Comparison of ENCODE assay signal across 9 mouse cellular contexts in genomic region chr9:75414204-75414603, GRCm38 (mm10). TPM values are rescaled to one million over a fixed set of nuclear protein-coding genes. Genes with fewer than 3 reads are reported as not detected.
A peak's percentile ranks its signal among the peaks of the same experiment; 100 is the strongest.
DNase-seq lines count a peak whose midpoint lies in the region; ATAC-seq lines count a peak whose summit lies in the region.
"Had no signal": no experiment of that assay in that cellular context is flagged by ENCODE, and none has a peak within 500 bp of the region (broad histone marks: within the 10 kb centered on the region; RNA-seq: fewer than 3 reads in every experiment).

No protein-coding gene starts in this region.

- DNase-seq in 416B (ENCODE audit: low read depth): peak; percentile 72
- DNase-seq in spleen, postnatal 4 days (ENCODE audit: low spot score in 2 of 2): peak; percentile 45 to 75
- DNase-seq in heart, adult 8-10 months (ENCODE audit: low spot score): no peak
- DNase-seq in heart, adult 11 months: no peak
- no peak for DNase-seq in cerebellum, postnatal 25 days
- DNase-seq: layer of hippocampus, adult 9-11 months had no signal

- peak; percentile 66 for ATAC-seq in CD4-positive, CD25-positive, alpha-beta regulatory T cell, adult 4 months
- ATAC-seq in hematopoietic stem cell, adult 5-6 weeks (replicated peaks in 1 of 2; ENCODE audit: insufficient read depth in 1 of 2, low FRiP score in 2 of 2, low TSS enrichment in 1 of 2, low read depth in 1 of 2, poor library complexity in 2 of 2, severe bottlenecking in 2 of 2): peak; percentile 54 to 67; a peak in 3 of 4 replicates
- ATAC-seq: forebrain, embryonic 14.5 days had no signal

RNA-seq across cellular contexts. Expression of gene Mapk6, which starts 4.4 kb away (rescaled TPM):
- 10 to 100 TPM; 31.1 to 45.6 TPM for polyA plus RNA-seq in CD4-positive, CD25-positive, alpha-beta regulatory T cell, adult 4 months (2017; shearing (Covaris generic))
- total RNA-seq in hematopoietic stem cell, adult 5-6 weeks (2017): 75.8 and 93.7 TPM in 2 replicates
- 10 to 100 TPM; 21.8 to 25.3 (median 22.6) TPM for total RNA-seq in heart, adult 8-10 months (2022)

RNA-seq across cellular contexts. Expression of gene Leo1, which starts 27.1 kb away (rescaled TPM):
- polyA plus RNA-seq in CD4-positive, CD25-positive, alpha-beta regulatory T cell, adult 4 months (2017; shearing (Covaris generic)): 10 to 100 TPM; 31.7 to 40.8 TPM
- total RNA-seq in hematopoietic stem cell, adult 5-6 weeks (2017): 44.0 and 54.1 TPM in 2 replicates
- 10 to 100 TPM in 3 of 4 experiments, 1 to 10 TPM in 1; 8.9 to 14.0 (median 12.8) TPM for total RNA-seq in heart, adult 8-10 months (2022)

Comparison
In these comparisons a context has a peak if more than half of its experiments do, and no peak if none do; other contexts are left out.
1. DNase-seq: peak in 416B (single experiment) and spleen, postnatal 4 days (2 of 2); none in heart, adult 8-10 months (single experiment), heart, adult 11 months (single experiment) and cerebellum, postnatal 25 days (0 of 2).